Mouse (Mus musculus) left cerebral cortex, postnatal 4 days (tissue): ENCODE measurements at regions not wholly inside any gene's neighbourhood (a gene's known extent, or its start where the extent isn't known, plus 50 kb on each side); places are given as distances from the start of the nearest gene placed in this dataset.

Experiments
- DNase-seq: peaks from one replicate; pipeline ENCODE4 v3.0.0-alpha.2; 2022
- intact Hi-C: fragments of 180-260 bp; cut with DNase I; formaldehyde crosslinking; loops from one replicate; pipeline ENCODE4 v1.15.1; 2025

GRCm38 (mm10) chr19:55011341-55011740, 115.7 kb downstream of the Gpam start:
- DNase-seq: no peak
- intact Hi-C loops: no loop called here

- no peak for DNase-seq
- intact Hi-C loops: no loop called here
These were observed 118.4 kb downstream of the Gpam start for GRCm38 (mm10) chr19:55008463-55009146.

- no peak for DNase-seq
- intact Hi-C loops: no loop called here
These were observed 137.1 kb downstream of the Gpam start for GRCm38 (mm10) chr19:54989982-54990381.

GRCm38 (mm10) chr19:54984541-54984940, 142.5 kb downstream of the Gpam start:
- DNase-seq: no peak
- intact Hi-C loops: no loop called here

GRCm38 (mm10) chr19:54982801-54983200, 144.2 kb downstream of the Gpam start:
- DNase-seq: no peak
- intact Hi-C loops: no loop called here

GRCm38 (mm10) chr19:54971440-54972211, 155.4 kb downstream of the Gpam start:
- DNase-seq: no peak
- intact Hi-C loops: no loop called here

- intact Hi-C loops: no loop called here
These were observed 168.7 kb downstream of the Gpam start for GRCm38 (mm10) chr19:54958328-54958727.

GRCm38 (mm10) chr19:54955096-54955495, 171.9 kb downstream of the Gpam start:
- intact Hi-C loops: no loop called here
- no peak for DNase-seq

More at GRCm38 (mm10) chr19:54958328-54958727, 168.7 kb downstream of the Gpam start:
- no peak for DNase-seq

- intact Hi-C loops: no loop called here
- no peak for DNase-seq
These were observed 174.5 kb downstream of the Gpam start for GRCm38 (mm10) chr19:54952546-54952945.

GRCm38 (mm10) chr19:54948359-54949127, 178.5 kb downstream of the Gpam start:
- no peak for DNase-seq
- intact Hi-C loops: no loop called here

GRCm38 (mm10) chr19:54947583-54947982, 179.5 kb downstream of the Gpam start:
- intact Hi-C loops: no loop called here
- no peak for DNase-seq

- intact Hi-C loops: no loop called here
- DNase-seq: no peak
These were observed 194.5 kb downstream of the Gpam start for GRCm38 (mm10) chr19:54932579-54932978.

- no peak for DNase-seq
- intact Hi-C loops: no loop called here
These were observed 201.2 kb downstream of the Gpam start for GRCm38 (mm10) chr19:54925888-54926287.

GRCm38 (mm10) chr19:54919597-54919996, 207.4 kb downstream of the Gpam start:
- intact Hi-C loops: no loop called here

GRCm38 (mm10) chr19:54893622-54894021, 233.4 kb downstream of the Gpam start:
- peak; percentile 13 for DNase-seq
- intact Hi-C loops: no loop called here

More at GRCm38 (mm10) chr19:54919597-54919996, 207.4 kb downstream of the Gpam start:
- DNase-seq: no peak

- peak; percentile 29 for DNase-seq
- intact Hi-C loops: no loop called here
These were observed 260.0 kb downstream of the Gpam start for GRCm38 (mm10) chr19:54867078-54867477.

GRCm38 (mm10) chr19:54855190-54855589, 271.8 kb downstream of the Gpam start:
- intact Hi-C loops: no loop called here
- DNase-seq: no peak

- DNase-seq: no peak
- intact Hi-C loops: no loop called here
These were observed 288.8 kb downstream of the Gpam start for GRCm38 (mm10) chr19:54838231-54838630.

GRCm38 (mm10) chr19:54836451-54836850, 290.6 kb downstream of the Gpam start:
- no peak for DNase-seq
- intact Hi-C loops: no loop called here

GRCm38 (mm10) chr19:54822161-54822560, 304.9 kb downstream of the Gpam start:
- intact Hi-C loops: no loop called here
- DNase-seq: no peak

- intact Hi-C loops: no loop called here
- DNase-seq: no peak
These were observed 306.5 kb downstream of the Gpam start for GRCm38 (mm10) chr19:54820587-54820986.
